Mouse (Mus musculus): ENCODE results near the gene Ptprs.
A peak's percentile ranks its signal among the peaks of the same experiment; 100 is the strongest.
"Not testable (repeated sequence)": the region's sequence is repeated elsewhere in the genome, so short reads cannot be mapped to it uniquely, and the experiment has no call there.

The Ptprs gene

GRCm38 (mm10) chr17:56476402-56476752 is at the start of gene Ptprs:
Ptprs (minus strand) TSS chr17:56476483.
- peak; percentile 92 for DNase-seq (ENCODE audit: low read depth, low spot score)

GRCm38 (mm10) chr17:56524943-56525342 is 48.7 kb upstream of the Ptprs start:
- DNase-seq (ENCODE audit: low read depth, low spot score) = no peak

DNA sequence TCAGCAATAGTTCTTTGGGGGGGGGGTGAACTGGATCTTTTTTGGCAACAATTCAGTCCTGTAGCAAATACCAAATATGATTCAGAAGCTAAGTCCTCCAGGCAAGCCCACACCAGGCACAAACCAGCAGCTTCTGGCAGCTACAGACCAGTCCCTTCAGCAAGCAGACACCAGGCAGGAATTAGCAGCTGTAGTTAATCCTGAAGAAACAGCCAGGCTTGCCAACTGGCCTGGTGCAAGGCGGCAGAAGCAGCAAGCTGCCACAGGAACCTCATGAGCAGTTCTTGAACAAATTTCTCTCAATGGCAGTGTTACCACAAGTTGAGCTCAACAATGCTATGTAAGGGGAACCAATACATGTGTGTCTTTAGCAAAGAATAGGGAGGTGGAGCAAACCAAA is 46.5 kb upstream of the Ptprs start:
- DNase-seq (ENCODE audit: low read depth, low spot score) = no peak

DNA sequence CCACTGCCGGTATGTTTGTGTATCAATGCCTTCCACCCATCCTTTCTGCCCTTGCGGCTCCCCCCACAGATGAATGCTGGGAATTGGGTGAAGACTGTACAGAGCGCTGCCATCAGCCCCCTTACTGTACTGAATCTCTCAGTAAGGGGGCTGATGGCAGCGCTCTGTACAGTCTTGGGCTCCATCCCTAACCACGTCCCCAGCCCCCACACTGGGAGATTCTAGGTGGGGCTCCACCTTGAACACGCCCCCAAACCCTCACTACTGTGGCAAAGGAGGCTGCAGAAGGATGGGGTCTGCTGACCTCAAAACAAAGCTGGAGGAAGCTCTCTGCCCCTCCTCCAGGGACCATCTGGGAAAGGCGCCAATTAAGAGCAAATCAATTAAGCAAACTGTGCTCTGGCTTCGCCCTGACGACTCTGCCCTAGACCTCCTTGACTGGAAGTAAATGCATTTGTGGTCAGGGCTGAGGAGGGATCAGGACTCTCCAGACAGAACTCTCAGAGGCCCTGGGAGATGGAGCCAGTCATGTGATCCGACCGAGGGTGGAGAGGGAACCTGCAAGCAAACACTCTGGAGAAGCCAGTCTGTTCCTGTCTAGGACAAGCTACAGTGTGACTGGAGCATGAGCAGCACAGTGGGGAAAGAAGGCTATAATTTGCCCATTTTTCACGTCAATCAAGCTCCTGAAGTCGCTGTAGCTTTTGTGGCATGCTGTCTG is 39.6 kb upstream of the Ptprs start:
- no peak for DNase-seq (ENCODE audit: low read depth, low spot score)

GRCm38 (mm10) chr17:56514916-56515315 is 38.6 kb upstream of the Ptprs start:
- DNase-seq (ENCODE audit: low read depth, low spot score) = no peak

DNA sequence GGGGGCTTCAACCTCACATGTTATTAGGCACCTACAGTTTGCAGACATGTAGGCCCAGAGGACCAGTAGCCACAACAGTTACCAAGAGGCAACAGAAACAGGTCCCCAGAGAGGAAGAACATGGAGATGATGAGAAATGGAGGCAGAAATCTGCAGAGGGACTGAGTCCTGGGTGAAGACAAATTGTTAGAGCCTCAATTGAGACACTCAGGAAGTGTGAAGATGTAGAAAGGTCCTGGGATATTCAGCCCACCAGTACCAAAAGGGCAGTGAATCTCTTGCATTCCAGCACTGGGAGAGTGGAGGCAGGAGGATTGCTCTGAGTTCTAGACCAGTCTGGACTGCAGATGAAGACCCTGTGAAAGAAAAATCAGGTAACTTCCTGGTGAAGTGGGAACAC is 38.0 kb upstream of the Ptprs start:
- DNase-seq (ENCODE audit: low read depth, low spot score) = no peak

DNA sequence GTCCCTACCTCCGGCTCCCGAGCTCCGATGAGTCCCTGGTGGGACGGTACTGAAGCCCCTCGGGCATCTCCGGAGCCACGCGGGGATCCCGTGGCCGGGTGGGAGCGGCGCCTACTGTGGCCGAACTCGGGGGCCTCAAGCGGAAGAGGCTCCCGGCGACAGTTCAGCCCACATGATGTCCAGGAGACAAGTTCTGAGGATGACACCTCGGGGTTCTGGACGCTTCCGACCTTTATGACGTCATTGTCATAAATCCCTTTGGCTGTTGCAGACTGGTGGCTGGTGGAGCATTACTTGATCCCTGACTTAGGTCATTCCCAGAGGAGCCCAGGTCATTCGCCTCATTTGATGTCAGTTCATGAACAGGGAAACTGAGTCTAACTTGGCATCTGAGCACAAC is 36.0 kb upstream of the Ptprs start, which contains the start of gene Znrf4:
TSS of gene Znrf4 (minus strand) at position 122 of the 400 bp plus-strand sequence.
- DNase-seq (ENCODE audit: low read depth, low spot score) = no peak

DNA sequence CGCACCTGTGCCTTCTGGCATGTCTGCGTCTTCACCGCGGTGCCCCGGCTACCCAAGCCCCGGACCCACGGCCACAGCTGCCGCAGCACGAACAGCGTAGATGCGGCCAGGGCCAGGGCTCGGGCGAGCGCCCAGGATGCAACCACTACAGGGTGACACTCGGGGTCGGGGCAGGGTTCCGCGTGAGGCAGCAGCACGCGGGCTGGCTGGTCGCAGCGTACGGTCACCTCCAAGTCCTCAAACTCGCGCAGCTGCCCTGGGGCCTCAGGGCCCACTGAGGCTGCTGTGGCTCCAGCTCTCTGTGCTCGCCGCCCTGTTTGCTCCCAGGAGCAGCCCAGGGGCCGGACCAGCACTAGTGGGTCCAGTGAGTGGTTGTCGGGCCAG is 35.4 kb upstream of the Ptprs start:
- DNase-seq (ENCODE audit: low read depth, low spot score) = no peak

GRCm38 (mm10) chr17:56510970-56511706 is 34.9 kb upstream of the Ptprs start:
- DNase-seq (ENCODE audit: low read depth, low spot score) = no peak

DNA sequence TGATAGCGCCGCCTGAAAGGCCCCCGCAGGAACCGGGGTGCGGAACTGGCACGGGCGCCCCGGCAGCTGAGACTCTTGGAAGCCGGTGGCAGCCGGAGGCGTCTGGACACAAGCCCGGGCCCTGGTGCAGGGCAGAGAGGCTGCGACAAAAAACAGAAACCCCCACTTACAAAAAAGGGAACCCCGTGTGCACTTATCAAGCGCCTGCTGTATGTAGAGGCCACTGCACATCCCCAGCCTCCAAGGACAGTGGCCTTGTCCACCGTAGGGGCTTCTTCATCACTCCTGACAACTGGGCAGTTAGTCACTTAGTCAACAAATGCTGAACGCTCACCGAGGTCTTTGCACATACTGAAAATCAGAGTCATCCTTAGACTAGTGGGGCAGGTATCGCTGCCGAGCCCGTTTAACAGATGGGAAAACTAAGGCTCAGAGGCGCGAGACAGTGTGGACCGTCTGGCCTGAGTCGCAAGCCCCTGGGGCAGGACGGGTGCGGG is 34.2 kb upstream of the Ptprs start:
- DNase-seq (ENCODE audit: low read depth, low spot score) = no peak

GRCm38 (mm10) chr17:56509707-56510472 is 33.6 kb upstream of the Ptprs start:
- peak; percentile 77 for DNase-seq (ENCODE audit: low read depth, low spot score)

GRCm38 (mm10) chr17:56509021-56509640 is 32.8 kb upstream of the Ptprs start:
- no peak for DNase-seq (ENCODE audit: low read depth, low spot score)

DNA sequence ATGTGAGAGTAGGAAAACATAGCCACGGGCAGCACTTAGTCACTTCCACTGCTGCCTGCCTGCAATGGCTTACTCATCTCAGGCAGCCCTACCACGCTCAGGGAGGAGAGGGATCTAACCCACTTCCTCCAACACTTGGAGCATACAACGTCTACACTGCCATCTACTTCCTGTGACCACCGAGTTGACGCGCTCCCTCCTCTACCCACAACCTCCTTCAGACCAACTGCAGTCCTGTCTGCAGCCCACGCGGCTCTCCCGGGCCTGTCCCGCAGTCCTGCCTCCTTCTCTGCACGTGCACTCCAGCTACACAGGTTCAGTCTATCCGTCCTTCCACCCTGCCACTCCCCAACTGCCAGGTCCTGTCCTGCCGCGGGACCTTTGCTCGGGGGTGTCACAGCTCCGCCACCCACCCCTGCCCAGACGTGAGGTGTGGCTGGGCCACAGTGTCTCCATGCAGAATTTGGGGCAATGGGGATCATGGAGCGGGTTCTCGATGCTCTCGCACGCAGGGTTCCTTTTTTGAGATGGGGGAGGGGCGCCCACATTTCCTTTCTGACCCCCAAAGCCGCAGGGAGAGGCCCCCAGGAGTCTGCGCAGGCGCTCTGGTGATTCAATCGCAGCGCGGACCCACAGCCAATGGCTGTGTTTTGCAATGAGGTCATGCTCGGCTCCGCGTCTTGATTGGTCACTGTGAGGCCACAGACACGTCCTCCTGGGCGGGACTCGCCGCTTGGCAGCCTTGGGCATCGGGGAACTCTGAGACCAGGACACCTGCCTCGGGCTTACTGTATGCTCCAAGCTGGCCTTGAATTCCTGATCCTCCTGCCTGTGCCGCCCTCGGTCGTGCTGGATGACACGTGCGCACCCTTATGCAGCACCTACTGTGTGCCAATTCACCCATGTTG is 31.1 kb upstream of the Ptprs start:
- DNase-seq (ENCODE audit: low read depth, low spot score) = peak; percentile 92

DNA sequence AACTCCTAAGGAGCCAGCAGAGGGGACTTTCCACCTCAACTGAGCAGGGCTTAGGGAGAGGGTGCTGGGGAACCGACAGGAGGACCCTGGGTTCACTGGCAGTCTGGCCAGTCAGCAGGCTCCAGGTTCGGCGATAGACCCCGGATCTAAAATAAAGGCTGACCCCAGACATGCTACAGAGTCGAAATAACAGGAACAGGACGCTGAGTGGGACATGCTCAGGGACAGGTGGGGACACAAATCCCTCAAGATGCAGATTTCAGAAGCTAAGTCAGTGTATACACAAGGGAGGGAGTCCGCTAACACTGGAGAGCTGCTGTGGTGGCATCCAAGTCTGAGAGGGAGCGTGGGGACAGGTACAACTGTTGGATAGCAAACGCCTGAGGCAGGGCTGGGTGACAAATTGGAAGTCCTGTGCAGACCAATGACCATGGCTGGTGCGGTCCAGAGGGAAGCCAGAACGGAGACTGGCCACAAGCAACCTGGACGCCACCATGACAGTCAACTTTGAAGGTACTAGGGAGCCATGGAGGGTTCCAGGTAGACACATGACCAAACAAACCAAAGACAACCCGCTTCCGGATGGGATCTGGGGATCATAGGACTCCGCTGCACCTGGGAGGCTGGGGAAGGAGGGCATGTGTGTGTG is 30.3 kb upstream of the Ptprs start:
- DNase-seq (ENCODE audit: low read depth, low spot score) = no peak

DNA sequence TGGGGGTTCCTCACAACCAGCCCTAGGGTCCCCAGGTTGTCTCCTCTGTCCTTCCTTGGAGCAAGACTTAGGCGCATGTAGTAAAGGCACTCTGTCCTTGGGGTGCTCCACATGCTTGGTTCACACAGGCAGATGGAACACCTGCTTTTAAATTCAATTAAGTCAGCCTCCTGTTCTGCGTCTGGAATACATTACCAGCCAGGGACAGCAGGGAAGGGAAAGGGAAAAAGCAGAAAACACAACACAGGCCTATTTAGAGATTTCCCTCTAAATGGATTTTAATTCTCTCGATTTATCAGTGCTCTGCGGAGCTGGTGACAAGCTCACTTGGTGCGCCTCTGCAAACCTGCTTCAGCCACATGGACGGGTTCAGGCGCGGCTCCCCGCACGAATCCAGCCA is 29.1 kb upstream of the Ptprs start:
- DNase-seq (ENCODE audit: low read depth, low spot score) = no peak

DNA sequence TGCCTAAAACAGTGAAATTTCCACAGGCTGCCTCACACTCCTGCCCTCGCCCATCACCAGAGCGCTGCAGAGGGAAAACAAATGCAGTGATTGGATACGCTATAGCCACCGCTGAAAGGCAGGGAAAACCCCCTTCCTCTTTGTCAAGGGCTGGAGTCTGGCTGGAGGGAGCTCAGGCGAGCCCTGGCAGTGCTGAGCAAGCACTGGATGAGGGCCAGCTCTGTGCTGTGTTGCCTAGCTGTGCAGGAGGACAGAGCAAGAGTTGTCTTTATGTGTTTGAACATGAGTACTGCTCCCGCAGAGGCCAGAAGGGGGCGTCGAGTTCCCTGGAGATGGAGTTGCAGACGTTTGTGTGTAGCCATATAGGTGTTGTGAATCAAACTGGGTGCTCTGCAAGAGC is 26.2 kb upstream of the Ptprs start:
- no peak for DNase-seq (ENCODE audit: low read depth, low spot score)

DNA sequence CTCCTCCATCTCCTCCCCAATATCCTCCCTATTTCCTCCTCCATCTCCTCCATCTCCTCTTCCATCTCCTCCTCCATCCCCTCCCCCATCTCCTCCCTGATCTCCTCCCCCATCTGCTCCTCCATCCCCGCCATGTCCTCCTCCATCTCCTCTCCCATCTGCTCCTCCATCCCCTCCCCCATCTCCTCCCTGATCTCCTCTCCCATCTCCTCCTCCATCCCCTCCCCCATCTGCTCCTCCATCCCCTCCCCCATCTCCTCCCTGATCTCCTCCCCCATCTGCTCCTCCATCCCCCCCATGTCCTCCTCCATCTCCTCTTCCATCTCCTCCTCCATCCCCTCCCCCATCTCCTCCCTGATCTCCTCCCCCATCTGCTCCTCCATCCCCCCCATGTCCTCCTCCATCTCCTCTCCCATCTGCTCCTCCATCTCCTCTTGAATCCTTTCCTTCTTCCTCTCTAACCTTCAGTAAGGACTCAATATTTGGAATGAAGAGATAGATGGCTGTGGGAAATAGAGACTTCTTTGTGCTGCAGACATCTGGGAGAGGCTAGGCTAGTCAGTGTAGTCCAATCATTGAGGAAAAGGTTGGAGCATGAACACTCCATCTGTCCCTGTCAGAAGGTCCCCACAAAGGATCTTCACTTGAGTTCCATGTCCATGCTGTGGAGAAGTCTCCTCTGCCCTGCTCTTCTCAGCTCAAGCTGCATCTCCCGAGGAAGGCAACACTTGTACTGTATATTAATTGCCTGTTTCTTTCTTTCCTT is 25.5 kb upstream of the Ptprs start:
- DNase-seq (ENCODE audit: low read depth, low spot score) = not testable (repeated sequence)

GRCm38 (mm10) chr17:56499229-56499628 is 22.9 kb upstream of the Ptprs start:
- no peak for DNase-seq (ENCODE audit: low read depth, low spot score)

GRCm38 (mm10) chr17:56494480-56494879 is 18.2 kb upstream of the Ptprs start:
- DNase-seq (ENCODE audit: low read depth, low spot score) = no peak

DNA sequence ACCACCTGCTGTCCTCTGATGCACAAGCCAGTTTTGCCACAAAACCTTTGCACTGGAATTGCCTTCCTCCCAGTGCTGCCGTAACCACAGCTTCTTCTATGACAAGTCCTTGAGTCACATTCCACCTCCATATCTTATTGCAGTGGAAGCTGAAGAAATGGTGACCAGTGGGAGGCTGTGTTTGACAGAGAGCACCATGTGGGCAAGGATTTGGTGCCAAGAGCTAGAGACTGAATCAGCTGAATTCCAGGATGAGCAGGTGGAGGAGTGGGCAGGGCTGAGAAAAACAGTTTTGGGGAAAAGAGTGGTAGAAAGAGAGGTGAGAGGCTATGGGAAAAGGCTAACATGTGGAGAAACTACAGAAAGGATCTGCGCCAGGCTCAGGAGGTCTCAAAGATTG is 17.6 kb upstream of the Ptprs start:
- no peak for DNase-seq (ENCODE audit: low read depth, low spot score)
